Mouse (Mus musculus) urinary bladder, adult 2 months (tissue): ENCODE results near the gene Osbpl10. TPM values are rescaled to one million over a fixed set of nuclear protein-coding genes. Genes with fewer than 3 reads are reported as not detected.

Experiments used
- DNase-seq: peaks from one replicate; pipeline ENCODE4 v3.0.0; 2022; ENCODE audit warnings: low spot score
- polyA plus RNA-seq: library from polyadenylated mRNA; depleted of rRNA; stranded (reverse); fragments of >200 nt; gene quantifications from 2 replicates; pipeline ENCODE4 v1.2.3, GENCODE M21; 2012

The Osbpl10 gene
- polyA plus RNA-seq, 1 experiment, result 1.8 TPM

DNA sequence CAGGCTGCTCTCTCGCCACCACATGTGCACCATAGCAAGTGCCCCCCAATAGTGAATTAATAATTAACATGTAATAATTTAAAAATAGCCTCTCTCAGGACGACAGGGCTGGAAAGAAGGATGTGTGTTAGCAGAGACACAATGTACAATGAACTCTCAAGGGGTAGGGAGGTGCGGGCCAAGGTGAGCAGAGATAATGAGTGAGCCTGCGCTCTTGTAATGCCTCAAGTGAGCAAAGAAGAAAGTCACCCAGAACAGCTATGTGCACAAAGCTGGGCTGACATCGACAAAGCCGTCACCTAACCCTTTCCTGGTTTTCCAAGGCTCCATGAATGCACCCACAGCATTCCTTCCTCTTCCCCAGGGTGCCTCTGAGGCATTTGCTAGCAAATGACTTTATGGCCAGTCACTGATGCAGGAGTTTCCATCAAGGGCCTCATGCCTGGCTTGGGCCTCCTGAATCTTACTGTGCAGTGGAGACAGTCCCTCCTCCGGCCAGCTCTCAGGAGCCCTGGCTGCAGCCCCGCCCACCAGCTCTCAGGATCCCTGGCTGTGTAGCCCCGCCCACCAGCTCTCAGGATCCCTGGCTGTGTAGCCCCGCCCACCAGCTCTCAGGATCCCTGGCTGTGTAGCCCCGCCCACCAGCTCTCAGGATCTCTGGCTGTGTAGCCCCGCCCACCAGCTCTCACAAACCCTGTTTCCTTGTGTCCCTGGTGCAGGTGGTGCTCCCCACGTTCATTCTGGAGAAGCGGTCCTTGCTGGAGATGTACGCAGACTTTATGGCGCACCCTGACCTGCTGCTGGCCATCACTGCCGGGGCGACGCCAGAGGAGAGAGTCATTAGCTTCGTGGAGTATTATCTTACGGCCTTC, 237.7 kb downstream of the Osbpl10 start:
- no peak for DNase-seq

DNA sequence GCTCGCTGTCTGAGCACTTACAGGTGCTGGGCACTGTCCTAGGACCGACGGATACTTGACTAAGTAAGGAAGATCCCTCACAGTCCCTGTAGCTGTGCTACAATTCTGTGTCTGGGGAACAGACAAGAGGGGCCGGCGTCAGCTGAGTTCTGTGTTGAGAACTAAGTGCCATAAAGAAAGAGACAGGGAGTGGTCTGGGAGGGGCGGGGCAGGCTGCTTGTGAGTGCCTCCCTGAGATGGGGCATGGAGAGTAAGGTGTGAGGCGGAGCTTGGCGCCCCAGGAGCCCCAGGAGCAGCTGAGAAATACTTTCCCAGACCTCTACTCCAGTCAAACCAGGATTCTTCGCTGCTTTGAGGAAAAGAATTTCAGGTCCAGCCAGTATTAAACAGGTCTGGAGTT, 239.6 kb downstream of the Osbpl10 start:
- DNase-seq, result no peak

DNA sequence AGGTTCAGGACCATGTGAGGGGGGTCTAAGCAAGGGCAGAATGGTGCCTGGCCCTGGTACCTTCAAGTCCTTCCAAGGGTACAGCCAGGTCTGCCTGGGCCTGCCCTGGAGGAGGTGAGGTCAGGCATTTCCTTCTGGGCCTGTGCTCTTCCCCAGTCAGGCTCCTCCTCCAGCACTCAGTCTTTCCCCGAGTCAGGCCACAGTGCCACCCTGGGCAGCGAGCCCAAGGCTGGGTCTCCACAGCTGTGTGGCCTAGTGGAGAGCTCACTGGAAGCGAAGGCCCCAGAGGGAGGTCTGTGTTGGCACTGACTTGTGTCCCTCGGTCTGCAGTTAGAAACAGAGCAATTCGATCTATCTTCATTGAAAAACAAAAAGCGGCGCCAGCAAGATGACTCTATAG, 242.1 kb downstream of the Osbpl10 start:
- no peak for DNase-seq

DNA sequence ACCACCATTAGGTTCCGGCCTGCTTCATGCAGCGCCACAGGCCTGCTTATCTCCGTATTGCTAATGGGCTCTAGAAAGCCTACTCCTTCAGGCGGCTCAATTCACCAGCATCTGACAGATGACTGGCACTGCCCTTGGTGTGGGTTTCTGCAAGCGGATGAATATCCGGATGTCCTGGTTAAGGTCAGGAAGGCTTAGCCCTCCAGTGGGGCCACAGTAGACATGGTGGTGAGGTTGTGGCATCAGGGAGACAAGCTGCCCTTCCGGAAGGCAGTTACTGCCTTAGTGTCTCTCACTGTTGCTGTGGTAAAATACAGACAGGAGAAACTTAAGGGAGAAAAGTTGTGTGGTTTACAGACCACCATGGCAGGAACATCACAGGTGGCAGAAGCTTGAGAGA, 242.9 kb downstream of the Osbpl10 start:
- no peak for DNase-seq

DNA sequence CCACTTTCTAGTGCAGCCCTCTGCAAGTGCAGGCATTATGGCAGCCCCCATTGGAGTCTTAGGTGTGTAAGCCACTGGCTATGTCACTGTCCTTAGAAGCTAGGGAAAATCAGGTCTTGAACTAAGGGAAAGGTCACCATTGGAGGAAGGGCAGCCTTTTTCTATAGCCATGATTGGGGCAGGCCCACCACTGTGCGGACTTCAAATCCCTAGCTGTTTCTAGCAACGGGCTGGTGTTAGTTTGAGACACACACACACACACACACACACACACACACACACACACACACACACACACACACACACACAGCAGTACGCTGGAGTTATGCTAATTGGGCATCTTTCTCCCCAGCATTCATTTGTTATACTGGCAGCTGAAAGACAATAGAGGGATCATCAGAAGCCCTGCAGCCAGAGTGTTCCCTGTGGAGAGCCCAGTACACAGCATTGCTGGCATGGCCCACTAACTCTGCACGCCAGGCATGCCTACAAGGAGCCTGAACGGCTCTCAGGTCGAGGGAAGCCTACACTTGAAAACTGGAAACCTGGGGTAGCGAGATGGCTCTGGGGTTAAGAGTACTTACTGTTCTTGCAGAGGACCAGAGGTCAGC, 246.5 kb downstream of the Osbpl10 start:
- no peak for DNase-seq

DNA sequence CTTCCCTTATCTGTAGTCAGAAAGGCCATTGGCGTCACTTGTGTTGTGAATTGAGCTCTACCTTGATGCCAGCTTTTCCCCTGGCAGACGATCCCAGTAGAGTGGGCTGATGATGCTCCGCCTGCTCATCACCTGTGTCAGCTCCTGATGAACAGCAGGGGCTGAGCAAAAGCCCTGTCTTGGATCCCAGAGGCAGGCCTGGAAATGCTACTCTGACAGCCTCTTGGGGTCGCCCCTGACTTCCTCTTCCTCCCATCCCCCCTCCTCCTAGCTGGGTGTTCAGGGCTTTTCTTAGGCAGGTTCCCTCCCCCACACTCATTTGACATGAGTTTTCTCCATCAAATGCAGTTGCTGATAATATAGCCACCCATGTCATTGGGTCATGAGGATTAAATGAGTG, 250.8 kb downstream of the Osbpl10 start:
- no peak for DNase-seq

DNA sequence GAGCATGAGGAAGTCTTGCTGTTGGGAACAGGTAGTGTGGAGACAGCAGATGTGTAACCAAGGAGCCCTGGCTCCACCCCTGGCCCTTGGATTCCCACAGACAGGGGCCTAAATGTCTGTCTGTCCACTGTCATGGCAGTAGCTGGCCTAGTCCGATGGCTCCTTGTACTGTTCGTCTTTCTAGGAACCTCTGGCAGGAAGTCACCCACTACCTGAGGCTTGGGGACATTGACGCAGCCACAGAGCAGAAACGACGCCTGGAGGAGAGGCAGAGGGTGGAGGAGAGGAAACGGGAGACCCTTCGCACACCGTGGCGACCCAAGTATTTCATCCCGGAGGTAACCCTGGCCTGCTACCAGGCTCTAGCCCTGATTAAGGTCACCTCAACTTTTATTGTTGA, 251.3 kb downstream of the Osbpl10 start:
- DNase-seq, result no peak

DNA sequence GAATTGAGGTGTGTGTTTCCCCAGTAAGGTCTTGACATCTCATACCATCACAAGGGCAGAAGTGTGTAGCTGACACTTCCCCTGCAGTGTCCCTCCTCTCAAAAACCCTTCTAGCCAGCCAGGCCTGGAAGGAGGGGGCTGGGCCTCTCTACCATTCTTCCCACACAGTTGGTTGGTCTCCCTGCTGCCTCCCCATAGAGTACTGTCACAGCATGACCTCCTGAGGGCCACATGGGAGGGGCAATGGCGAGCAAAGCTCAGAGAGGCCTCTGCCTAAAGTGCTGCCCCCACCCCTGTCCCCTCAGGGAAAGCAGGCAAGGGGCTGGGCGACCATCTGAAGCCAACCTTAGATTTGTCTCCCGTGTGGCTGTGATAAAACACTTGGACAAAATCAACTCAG, 251.8 kb downstream of the Osbpl10 start:
- no peak for DNase-seq

DNA sequence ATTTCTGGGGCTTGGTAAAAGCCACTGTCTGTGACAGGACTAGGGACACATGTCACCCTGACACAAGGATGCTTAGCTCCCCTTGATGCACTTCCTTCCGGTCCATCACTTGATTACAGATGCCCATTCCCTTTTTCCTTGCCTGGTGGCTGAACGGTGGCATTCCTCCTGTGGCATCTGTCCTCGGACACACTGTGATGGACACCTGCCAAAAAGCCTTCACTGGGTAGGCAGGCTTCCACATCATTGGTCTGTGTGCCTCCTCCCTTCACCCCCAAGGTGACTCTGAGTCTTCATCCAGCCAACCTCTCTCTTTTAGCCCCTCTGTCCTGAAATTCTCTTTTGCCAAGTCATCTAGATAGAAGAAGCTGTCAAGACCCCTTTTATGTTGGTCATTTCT, 253.1 kb downstream of the Osbpl10 start:
- DNase-seq, result no peak

DNA sequence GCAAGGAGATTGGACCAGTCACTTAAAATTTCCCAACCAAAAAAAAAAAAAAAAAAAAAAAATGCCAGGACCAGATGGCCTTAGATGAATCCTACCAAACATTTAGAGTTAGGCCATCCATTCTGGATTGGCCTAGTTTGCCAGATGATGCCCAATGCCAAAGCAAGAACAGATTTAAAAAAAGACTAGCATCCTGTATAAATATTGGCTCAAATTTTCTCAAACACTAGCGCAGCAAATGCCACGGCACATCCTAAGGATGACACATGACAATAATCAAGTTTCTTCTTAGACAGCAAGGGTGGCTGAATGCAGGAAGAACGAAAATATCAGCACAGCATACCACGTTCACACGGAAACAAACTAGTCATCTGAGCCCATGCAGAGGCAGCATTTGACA, 255.4 kb downstream of the Osbpl10 start:
- no peak for DNase-seq

DNA sequence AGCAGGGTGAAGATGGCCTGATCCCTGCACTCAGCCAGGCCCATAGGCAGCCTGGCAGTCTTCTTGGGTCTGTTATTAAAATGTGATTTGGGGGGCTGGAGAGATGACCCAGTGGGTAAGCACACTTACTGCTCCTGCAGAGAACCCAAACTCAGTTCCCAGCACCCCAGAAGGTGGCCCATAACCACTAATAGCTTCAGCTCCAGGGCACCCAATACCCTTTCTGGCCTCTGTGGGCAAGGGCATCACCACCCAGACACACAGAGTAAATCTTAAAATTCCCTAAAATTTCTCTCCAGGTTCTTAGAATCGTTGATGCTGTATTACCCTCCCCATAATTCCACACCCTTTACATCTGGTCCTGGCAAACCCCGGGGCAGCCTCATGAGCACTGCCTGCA, 256.2 kb downstream of the Osbpl10 start:
- DNase-seq, result no peak

DNA sequence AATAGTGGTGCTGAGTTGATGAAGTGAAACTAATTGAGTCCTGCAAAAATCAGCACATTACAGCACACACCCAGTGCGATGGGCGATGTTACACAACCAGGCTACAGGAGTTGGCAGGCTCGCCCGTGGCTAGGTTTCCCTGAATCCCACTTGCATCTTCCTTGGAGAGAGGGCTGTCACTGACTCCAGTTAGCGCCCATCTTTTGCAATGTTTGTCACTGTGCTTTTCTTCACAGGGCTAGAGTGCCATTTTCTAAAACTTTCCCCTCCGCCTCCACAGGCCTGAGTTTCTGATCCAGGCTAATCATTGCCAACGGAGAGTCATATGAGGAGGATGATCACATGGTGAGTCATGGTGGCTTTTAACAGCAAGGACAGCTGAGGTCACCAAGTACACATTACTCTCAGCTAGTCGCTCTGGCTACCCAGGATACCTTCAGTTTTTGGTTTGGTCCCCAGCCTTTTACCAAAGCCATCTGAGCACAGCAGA, 258.0 kb downstream of the Osbpl10 start:
- no peak for DNase-seq

DNA sequence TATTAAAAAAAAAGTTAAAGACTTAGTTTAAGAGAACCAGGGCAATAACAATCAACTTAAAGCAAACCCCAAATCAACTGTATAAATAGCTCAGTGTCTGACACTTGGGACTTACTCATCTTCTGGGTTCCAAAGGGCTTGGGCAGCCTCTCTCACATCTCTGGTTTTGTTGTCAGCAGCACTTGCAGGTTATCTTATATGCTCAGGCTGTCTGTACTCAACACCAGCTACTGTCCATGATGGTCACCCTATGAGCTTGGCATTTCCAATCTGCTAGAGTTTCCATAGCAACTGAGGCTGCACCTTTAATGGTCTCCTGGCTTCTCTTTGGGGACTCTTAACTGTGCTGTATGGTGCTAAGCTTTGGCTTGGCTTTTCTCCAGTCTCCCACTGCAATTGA, 259.6 kb downstream of the Osbpl10 start:
- no peak for DNase-seq

DNA sequence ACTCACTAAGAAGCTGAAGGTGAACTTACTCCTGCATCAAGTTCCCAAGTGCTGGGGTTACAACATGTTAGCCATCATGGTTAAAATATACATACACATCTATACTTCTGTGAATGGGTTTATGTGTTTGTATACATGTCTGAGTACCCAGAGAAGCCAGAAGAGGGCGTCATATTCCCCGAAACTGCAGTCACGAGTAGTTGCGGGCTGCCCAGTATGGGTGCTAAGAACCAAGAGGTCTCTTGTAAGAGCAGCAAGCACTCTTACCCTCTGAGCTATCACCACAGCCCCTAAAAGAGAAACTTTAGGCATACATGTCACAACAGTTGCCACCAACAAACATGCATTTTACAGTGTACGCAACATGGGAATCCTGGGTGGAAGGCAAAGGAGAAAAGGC, 261.5 kb downstream of the Osbpl10 start:
- no peak for DNase-seq

DNA sequence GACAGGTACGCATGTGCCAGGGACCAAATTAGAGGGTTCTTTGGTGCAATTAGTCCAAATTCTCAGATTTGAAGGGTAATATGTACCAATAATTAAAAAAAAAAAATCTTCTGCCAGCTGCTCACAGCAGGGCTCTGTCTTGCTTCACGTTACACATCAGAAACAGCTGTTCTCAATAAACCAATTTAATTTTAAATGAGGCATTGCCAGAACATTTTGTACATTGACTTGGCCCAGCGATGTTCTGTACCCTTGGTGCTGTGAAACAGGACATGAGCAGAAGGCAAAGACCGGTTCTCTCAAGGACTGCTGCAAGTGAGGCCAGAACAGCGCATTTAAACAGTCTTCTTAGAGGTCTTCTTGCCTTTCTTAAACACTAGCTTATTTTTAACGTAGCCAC, 265.3 kb downstream of the Osbpl10 start:
- no peak for DNase-seq

DNA sequence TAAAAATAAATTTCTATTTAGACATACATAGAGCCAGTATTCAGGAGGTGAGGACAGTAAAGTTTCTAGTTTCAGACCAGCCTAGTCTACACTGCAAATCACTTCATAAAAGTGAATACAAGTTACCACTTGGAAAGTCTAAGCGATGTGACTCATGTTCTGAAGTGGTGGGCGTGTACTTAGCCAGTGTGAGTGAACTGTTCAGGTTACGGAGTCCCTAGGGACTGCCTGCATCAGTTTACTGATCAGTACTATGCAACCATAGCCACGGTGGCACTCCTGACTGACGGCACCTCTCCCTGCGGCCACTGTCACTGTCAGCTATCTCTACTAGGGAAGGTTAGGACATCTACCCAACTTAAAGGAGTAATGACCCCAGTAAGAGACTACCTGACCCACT, 266.7 kb downstream of the Osbpl10 start:
- DNase-seq, result no peak

DNA sequence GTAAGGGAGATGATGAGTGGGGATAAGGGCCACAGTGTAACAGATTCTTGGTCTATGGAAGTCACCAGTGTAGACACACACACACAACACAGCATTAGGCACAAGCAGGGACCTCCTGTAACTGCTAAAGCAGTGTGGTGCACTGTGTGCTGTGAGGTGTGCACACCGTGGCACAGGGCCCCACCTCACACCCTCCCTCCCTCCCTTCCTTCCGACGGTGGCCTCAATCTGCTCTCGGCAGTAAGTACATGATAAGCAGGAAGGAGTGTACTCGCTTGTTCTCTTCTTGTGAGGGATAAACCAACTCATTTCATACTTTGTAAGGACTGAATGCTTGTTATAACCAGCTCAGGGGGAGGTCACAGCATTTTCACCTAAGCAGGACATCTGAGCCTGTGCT, 270.8 kb downstream of the Osbpl10 start:
- no peak for DNase-seq

DNA sequence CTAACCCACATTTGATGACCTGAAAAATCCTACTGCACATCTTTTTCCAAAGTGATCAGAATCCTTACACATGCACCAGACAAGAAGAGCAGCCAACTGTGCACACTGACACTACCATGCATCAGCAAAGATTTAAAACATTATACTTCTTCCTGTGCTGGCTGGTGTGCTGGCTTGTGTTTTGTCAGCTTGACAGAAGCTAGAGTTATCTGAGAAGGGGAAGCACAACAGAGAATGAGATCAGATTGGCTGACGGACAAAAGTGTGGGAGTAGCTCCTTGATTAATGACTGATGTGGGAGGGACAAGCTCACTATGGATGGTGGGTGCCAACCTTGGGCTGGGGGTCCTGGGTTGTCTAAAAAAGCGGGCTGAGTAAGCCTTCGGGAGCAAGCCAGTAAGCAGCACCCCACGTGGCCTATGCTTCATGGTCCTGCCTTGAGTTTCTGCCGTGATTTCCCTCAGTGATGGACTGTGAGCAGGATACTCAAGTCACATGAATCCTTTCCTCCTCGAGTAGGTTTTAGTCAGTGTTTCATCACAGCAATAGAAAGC, 279.4 kb downstream of the Osbpl10 start:
- DNase-seq, result no peak

DNA sequence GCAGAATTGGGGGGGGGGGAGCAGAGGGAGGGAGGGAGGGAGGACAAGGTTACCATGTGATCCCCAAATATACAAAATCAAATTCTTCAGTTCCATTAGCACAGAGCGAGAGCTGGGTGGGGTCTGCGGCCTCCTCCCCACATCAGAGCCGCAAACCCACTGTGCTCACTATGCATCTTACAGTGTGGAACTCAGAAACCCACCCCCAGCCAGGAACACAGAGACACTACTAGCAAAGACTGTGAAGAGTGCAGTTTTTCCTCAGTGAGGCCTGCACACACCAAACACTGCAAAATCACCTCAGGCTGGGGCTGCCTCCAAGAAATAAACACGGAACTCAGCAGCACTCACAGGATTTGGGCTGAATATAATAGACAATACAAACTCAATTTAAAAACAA, 281.5 kb downstream of the Osbpl10 start:
- DNase-seq, result no peak

DNA sequence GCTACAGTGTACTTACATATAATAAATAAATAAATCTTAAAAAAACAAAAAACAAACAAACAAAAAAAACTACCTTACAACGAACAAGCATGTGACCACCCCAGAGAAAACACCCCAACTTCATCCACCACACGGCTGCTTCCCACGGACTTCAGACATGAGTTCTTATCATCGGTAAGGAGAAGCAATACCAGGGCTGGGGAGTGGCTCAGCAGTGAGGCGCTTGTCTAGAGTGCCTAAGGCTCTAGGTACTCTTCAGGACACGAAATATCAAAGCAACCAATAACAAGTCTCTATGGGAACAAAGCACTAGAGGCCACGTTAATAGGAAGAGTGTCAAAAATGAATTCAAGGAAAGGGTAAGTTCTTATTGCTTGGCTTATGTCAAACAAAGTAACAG, 282.1 kb downstream of the Osbpl10 start:
- DNase-seq, result no peak

DNA sequence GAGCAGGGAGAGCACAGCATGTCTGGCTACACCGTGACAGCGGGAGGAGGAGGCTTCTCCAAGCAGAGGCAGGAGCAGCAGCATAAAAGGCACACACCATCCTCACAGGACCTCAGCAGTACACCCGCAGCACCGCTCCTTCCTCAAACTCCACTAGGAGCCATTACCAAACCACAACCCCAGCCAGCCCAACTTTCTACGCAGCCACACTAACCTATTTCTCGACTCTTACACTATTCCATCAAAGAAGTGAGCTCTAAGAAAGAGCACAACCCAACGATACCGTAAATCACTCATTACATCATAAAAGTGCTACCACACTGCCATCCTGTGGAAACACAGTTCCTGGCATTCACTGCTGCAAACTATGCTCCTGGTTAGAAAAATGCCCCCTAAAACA, 283.1 kb downstream of the Osbpl10 start:
- DNase-seq, result no peak

DNA sequence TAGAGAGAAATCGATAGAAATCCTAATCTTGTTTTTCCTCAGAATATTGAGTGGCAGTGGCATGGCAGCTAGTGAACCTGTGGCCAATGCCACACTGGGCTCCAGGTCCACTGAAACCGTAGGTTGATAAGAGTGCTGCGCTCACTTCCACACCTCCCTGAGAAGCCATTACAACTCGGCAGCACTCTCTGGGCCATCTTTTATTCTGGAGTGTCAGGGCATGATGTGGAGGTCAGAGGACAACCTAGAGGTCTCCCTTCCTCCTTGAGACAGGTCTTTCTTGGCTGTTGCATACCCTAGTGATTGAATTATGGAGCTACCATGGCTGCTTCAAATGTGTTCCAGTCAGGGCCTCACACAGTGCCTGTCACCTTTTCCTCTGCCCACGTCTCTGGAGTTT, 283.5 kb downstream of the Osbpl10 start:
- no peak for DNase-seq

DNA sequence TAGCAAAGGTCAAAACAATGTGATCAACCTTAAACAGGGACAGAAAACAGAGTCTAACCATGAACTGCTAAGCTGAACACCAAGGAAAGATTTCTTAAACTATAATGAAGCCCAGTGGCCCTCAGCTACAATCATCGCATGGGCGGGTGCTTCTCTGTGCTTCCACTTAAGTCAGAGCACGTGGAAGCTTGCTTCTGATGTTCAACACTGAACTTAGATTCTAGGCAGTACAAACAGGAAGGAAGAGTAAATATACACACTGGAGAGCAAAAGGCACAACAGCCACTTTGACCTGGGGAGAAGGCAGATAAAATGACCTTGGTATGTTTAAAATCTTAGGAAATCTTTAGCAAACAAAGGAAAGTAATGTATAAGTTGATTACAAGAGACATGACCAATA, 293.2 kb downstream of the Osbpl10 start:
- no peak for DNase-seq
